Mouse (Mus musculus) heart, adult 2 months (tissue): Measurements from ENCODE around the gene Pax6.

Experiments
- CTCF ChIP-seq: fragments of 200-600 bp; IDR thresholded peaks from 2 replicates; pipeline ENCODE4 v1.8.1; 2022; ENCODE audit warnings: antibody characterized with exemption, mild to moderate bottlenecking, moderate library complexity
- POLR2A ChIP-seq: fragments of 200-500 bp; IDR thresholded peaks from 2 replicates; pipeline ENCODE4 v1.6.1; 2011; ENCODE audit warnings: mild to moderate bottlenecking, low read depth, low read length, control low read depth; ENCODE audit not compliant: insufficient read depth

- TF ChIP-seq CTCF: no peak
- no peak for TF ChIP-seq POLR2A
These were observed 10.6 kb downstream of the Pax6 start for GRCm38 (mm10) chr2:105679331-105679730.
